Mouse (Mus musculus) midbrain, embryonic 13.5 days (tissue): ENCODE measurements around the gene Ctnna3. TPM values are rescaled to one million over a fixed set of nuclear protein-coding genes. Genes with fewer than 3 reads are reported as not detected.
A peak's percentile ranks its signal among the peaks of the same experiment; 100 is the strongest.
"Not testable (repeated sequence)": the region's sequence is repeated elsewhere in the genome, so short reads cannot be mapped to it uniquely, and the experiment has no call there.

Source experiments
- ATAC-seq: fragments of 200-750 bp; cut with Nextera tagmentation; 2 replicates; pipeline ENCODE4 v1.8.0; 2017; ENCODE audit warnings: mild to moderate bottlenecking, moderate TSS enrichment, moderate library complexity
- H3K27ac ChIP-seq: fragments of 300-500 bp; sonication (generic); 2 replicates; pipeline ENCODE4 v1.5.1; 2015; ENCODE audit warnings: inconsistent platforms, mild to moderate bottlenecking, moderate library complexity
- H3K27me3 ChIP-seq: fragments of 300-500 bp; sonication (generic); 2 replicates; pipeline ENCODE4 v1.6.1; 2015; ENCODE audit warnings: mild to moderate bottlenecking, inconsistent platforms
- H3K36me3 ChIP-seq: fragments of 300-500 bp; sonication (generic); 2 replicates; pipeline ENCODE4 v1.6.1; 2015; ENCODE audit warnings: mild to moderate bottlenecking, inconsistent platforms
- H3K4me1 ChIP-seq: fragments of 300-500 bp; sonication (generic); replicated peaks from 2 replicates; pipeline ENCODE4 v1.6.1; 2015; ENCODE audit warnings: inconsistent platforms
- H3K4me2 ChIP-seq: fragments of 300-500 bp; sonication (generic); replicated peaks from 2 replicates; pipeline ENCODE4 v1.6.1; 2015; ENCODE audit warnings: moderate library complexity, mild to moderate bottlenecking, inconsistent platforms
- H3K4me3 ChIP-seq: fragments of 300-500 bp; sonication (generic); replicated peaks from 2 replicates; pipeline ENCODE4 v1.5.1; 2015; ENCODE audit warnings: mild to moderate bottlenecking, inconsistent platforms
- H3K9ac ChIP-seq: fragments of 300-500 bp; sonication (generic); replicated peaks from 2 replicates; pipeline ENCODE4 v1.6.1; 2015; ENCODE audit warnings: mild to moderate bottlenecking, inconsistent platforms
- H3K9me3 ChIP-seq: fragments of 300-500 bp; sonication (generic); 2 replicates; pipeline ENCODE4 v1.6.1; 2016; ENCODE audit warnings: mild to moderate bottlenecking, inconsistent platforms
- WGBS: fragments of 180-500 bp; shearing (Covaris S2); methylation state at CpG from one replicate; pipeline ENCODE4 v1.1.7; 2015; 5-methylcytosine and 5-hydroxymethylcytosine counted together
- polyA plus RNA-seq: library from polyadenylated mRNA; unstranded; fragments of >200 nt; fragmentation: Nextera tagmentation; extraction: Ambion mirVana; gene quantifications from 2 replicates; pipeline ENCODE4 v1.2.1, GENCODE M21; 2015

Gene Ctnna3
- 0.23 and 0.39 TPM in 2 replicates for polyA plus RNA-seq

GRCm38 (mm10) chr10:63429785-63430305, at the start of gene Ctnna3:
Ctnna3 (plus strand) TSS chr10:63430098.
- H3K27me3 ChIP-seq, result no peaks in the 10 kb centered on the region
- under 1% methylated on average over 55 of the region's 55 CpGs for WGBS
- peak; percentile 98 for ATAC-seq
- H3K4me3 ChIP-seq, result peak within 1 kb of the TSS; percentile 72
- H3K27ac ChIP-seq, result peak within 1 kb of the TSS; percentile 62
- H3K9me3 ChIP-seq, result no peaks in the 10 kb centered on the region
- peak within 1 kb of the TSS; percentile 60 for H3K9ac ChIP-seq
- H3K4me1 ChIP-seq, result no peaks in the 10 kb centered on the region; the same call in 1 of the 2 replicates
- peak within 1 kb of the TSS; percentile 66 for H3K4me2 ChIP-seq
- no peaks in the 10 kb centered on the region for H3K36me3 ChIP-seq

- Histone ChIP-seq H3K9ac (peak within 1 kb of the TSS; percentile 78), H3K4me3 (peak within 1 kb of the TSS; percentile 61), H3K4me1 (peaks cover 9% of the 10 kb centered on the region), H3K27ac (0 out of 2 replicates have a peak within 1 kb of the TSS, but pooled peaks have one; percentile 44), H3K27me3 (peaks cover 13% of the 10 kb centered on the region), H3K9me3 (no peaks in the 10 kb centered on the region), H3K36me3 (no peaks in the 10 kb centered on the region), H3K4me2 (peak within 1 kb of the TSS; percentile 93)
- WGBS, result 3% methylated on average over 24 of the region's 24 CpGs
- no peak for ATAC-seq
Observed at GRCm38 (mm10) chr10:63381498-63382280, 48.2 kb upstream of the Ctnna3 start, which contains the start of gene Sirt1. Sirt1 (minus strand) TSS chr10:63381704.

DNA sequence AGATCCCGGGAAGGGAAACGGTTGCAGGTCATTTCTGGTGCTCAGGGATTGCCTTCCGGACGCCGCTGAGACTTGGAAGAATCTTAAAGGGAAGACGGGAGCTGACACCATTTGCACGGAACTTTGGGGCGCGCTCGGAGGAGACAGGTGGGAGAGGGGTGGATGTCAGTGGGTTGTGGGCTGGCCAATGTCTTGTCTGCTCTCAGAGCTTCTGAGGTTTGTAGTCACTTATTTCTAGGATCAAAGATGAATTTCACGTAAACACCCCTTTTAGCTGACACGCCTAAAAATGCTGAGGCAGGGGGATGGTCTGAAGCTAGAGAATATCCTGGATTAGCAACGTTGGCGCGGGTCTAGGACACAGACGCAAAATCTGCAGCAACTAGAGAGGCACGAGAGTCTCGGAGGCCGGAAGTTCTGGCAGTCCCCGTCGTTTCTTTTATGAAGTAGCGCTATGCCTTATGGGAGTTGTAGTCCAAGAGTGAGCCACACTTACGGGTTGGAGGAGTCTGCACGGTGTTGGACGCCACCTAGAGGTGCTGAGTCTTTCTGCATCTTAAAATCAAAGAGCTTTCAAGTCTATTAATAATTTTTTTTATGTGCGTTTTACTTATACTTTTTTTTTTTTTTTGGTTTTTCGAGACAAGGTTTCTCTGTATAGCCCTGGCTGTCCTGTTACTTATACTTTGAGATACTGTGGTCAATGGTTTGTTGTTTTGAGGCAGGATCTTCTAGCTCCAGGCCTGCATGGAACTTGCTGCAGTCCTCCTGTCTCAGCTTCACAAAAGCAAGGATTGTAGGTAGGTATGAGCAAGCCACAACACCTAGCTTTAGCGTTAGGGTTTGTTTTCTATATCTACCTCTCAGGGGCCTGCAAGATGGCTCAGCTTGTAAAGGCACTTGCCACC, 47.3 kb upstream of the Ctnna3 start, which contains the start of gene Dnajc12:
Gene Dnajc12 (plus strand): TSS at position 72 of the 908 bp plus-strand sequence.
- no peaks in the 10 kb centered on the region for H3K36me3 ChIP-seq
- H3K9ac ChIP-seq, result peak within 1 kb of the TSS; percentile 78
- H3K9me3 ChIP-seq, result no peaks in the 10 kb centered on the region
- WGBS, result under 1% methylated on average over 28 of the region's 28 CpGs
- H3K27ac ChIP-seq, result 0 out of 2 replicates have a peak within 1 kb of the TSS, but pooled peaks have one; percentile 44
- peak within 1 kb of the TSS; percentile 61 for H3K4me3 ChIP-seq
- peak within 1 kb of the TSS; percentile 93 for H3K4me2 ChIP-seq
- peak; percentile 94 for ATAC-seq
- peaks cover 13% of the 10 kb centered on the region for H3K27me3 ChIP-seq
- H3K4me1 ChIP-seq, result peaks cover 9% of the 10 kb centered on the region

DNA sequence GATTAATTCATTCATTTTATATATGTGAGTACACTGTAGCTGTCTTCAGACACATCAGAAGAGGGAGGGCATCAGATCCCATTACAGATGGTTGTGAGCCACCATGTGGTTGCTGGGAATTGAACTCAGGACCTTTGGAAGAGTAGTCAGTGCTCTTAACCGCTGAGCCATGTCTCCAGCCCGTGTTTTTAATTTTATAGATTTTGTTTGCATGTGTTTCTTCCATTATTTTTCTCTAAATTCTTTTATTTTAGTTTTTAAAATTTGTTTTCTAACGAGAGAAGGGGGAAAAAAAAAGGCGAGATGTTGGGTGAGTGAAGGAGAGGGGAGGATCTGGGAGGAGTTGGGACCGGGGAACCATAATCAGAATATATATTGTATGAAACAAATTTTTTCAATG, 44.0 kb upstream of the Ctnna3 start:
- Histone ChIP-seq H3K4me3 (peak overlapping the region; percentile 67), H3K4me2 (peak overlapping the region; percentile 74)
- H3K4me1 ChIP-seq, H3K27ac ChIP-seq, H3K27me3 ChIP-seq, ATAC-seq, H3K36me3 ChIP-seq, H3K9ac ChIP-seq, H3K9me3 ChIP-seq: not testable (repeated sequence)
- 28% methylated on average over 5 of the region's 5 CpGs for WGBS

DNA sequence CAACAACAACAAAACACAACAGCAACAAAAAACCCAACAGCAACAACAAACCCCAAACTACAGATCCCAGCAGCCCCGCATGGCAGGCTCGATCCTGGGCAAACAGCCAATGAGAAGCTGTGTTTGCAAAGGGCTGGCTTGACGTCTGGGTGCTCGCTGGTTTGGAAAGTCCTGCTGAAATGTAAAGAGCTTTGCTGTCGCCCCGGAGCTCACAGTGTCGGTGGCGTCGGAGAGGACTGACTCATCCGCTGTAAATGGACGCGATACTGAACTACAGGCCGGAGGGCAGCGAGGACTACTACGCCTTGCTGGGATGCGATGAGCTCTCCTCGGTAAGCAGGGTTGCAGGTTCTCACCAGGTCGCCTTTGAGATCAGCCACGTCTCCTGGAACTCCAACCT, 43.5 kb upstream of the Ctnna3 start:
- peaks cover 4% of the 10 kb centered on the region for H3K27me3 ChIP-seq
- peak; percentile 80 for ATAC-seq
- H3K9me3 ChIP-seq, result no peaks in the 10 kb centered on the region
- H3K9ac ChIP-seq, result peak overlapping the region; percentile 73
- H3K4me3 ChIP-seq, result peak overlapping the region; percentile 67
- H3K36me3 ChIP-seq, result no peaks in the 10 kb centered on the region
- WGBS, result under 1% methylated on average over 19 of the region's 19 CpGs
- peak overlapping the region; percentile 74 for H3K4me2 ChIP-seq
- H3K4me1 ChIP-seq, result peaks cover 6% of the 10 kb centered on the region
- H3K27ac ChIP-seq, result peak overlapping the region; percentile 71

DNA sequence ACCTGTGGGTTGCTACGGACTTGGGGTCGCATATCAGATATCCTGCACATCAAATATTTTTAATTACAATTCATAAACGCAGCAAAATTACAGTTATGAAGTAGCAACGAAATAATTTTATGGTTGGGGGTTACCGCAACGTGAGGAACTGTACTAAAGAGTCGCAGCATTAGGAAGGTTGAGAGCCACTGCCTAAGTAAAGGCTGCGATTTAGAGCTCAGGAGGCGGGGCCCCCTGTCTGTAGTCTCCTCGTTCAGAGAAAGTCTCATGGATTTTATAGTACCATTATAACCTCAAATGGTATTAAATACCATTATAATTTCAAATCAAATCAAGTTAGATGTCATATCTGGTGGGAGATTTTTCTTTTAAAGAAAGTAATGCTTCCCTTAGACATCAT, 42.9 kb upstream of the Ctnna3 start:
- no peaks in the 10 kb centered on the region for H3K36me3 ChIP-seq
- no peaks in the 10 kb centered on the region for H3K27me3 ChIP-seq
- WGBS, result 3% methylated on average over 10 of the region's 10 CpGs
- H3K4me2 ChIP-seq, result peak overlapping the region; percentile 74
- H3K27ac ChIP-seq, result peak overlapping the region; percentile 71; the same call in 1 of the 2 replicates
- no peak for ATAC-seq
- peak overlapping the region; percentile 67 for H3K4me3 ChIP-seq
- H3K4me1 ChIP-seq, result peaks cover under 1% of the 10 kb centered on the region
- peak overlapping the region; percentile 73 for H3K9ac ChIP-seq
- H3K9me3 ChIP-seq, result no peaks in the 10 kb centered on the region

GRCm38 (mm10) chr10:63388948-63389347, 41.0 kb upstream of the Ctnna3 start:
- Histone ChIP-seq H3K27ac (no peak overlapping the region), H3K9me3 (no peaks in the 10 kb centered on the region), H3K9ac (no peak overlapping the region), H3K4me2 (no peak overlapping the region), H3K36me3 (no peaks in the 10 kb centered on the region), H3K4me3 (no peak overlapping the region), H3K4me1 (no peaks in the 10 kb centered on the region), H3K27me3 (no peaks in the 10 kb centered on the region)
- no peak for ATAC-seq
- 52% methylated on average over 4 of the region's 4 CpGs for WGBS

- H3K4me2 ChIP-seq, result no peak overlapping the region
- no peaks in the 10 kb centered on the region for H3K4me1 ChIP-seq
- no peak overlapping the region for H3K4me3 ChIP-seq
- WGBS, result 90% methylated on average over 10 of the region's 10 CpGs
- H3K9ac ChIP-seq, result no peak overlapping the region
- no peaks in the 10 kb centered on the region for H3K27me3 ChIP-seq
- H3K9me3 ChIP-seq, result no peaks in the 10 kb centered on the region
- ATAC-seq, result no peak
- no peak overlapping the region for H3K27ac ChIP-seq
- H3K36me3 ChIP-seq, result no peaks in the 10 kb centered on the region
Observed at GRCm38 (mm10) chr10:63396963-63397362, 32.9 kb upstream of the Ctnna3 start.

DNA sequence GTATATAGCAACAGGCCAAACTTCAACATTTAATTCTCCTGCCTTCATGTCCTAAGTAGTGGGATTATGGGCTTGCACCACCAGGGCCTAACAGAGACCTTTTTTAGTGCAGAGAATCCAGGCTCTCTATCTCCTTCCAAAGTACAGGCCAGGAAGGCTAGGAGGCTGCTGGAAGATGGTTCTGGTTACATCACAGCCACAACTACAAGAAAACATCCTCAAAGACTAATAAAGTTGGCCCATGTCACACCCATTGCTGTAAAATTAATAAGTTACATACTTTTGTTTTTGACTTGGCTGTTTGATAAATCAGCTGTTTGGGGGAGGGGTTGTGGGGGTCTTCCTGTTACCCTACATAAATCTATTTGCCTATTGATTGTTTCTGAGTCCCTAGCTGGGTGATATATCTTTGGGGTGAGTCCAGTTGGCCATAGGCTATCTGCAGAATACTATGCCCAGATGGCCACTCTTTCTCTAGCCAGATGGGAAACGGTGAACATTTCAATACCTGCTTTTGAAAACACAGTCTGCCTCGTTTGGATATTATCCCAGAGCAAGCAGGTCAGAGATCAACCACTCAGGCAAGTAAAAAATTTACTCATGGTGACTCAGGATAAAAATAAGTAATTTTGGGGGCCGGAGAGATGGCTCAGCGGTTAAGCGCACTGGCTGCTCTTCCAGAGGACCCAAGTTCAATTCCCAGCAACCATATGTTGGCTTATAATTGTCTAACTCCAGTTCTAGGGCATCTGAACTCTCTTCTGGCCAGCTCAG, 27.0 kb upstream of the Ctnna3 start:
- WGBS, result 90% methylated on average over 5 of the region's 5 CpGs

DNA sequence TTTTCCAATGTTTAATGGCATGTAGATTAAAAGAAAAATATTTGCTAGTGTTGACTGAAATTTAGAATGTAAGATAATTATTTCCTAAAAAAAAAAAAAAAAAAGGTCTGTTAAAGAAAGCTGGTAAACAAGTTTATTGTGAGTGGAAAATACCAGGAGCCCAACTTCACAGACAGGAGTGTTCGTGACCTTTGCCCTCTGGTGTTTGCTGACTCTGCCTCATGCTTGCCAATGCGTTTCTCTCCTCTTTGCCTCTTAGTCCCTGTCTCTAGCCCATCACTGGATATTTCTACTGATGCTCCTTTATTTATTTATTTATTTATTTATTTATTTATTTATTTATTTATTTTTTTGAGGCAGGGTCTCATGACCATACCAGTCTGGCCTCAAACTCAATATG, 26.3 kb upstream of the Ctnna3 start:
- Histone ChIP-seq H3K4me3 (no peak overlapping the region), H3K36me3 (no peaks in the 10 kb centered on the region), H3K27me3 (no peaks in the 10 kb centered on the region), H3K4me1 (no peaks in the 10 kb centered on the region), H3K4me2 (no peak overlapping the region), H3K9me3 (no peaks in the 10 kb centered on the region), H3K9ac (no peak overlapping the region), H3K27ac (no peak overlapping the region)
- ATAC-seq, result no peak
- 83% methylated on average over 2 of the region's 2 CpGs for WGBS

More for the DNA sequence above, 27.0 kb upstream of the Ctnna3 start:
- Histone ChIP-seq H3K27me3 (no peaks in the 10 kb centered on the region), H3K4me3 (no peak overlapping the region), H3K36me3 (no peaks in the 10 kb centered on the region), H3K27ac (no peak overlapping the region), H3K9ac (no peak overlapping the region), H3K9me3 (no peaks in the 10 kb centered on the region), H3K4me1 (no peaks in the 10 kb centered on the region), H3K4me2 (no peak overlapping the region)
- no peak for ATAC-seq
